Mouse (Mus musculus): ENCODE data around the gene Igsf21. TPM values are rescaled to one million over a fixed set of nuclear protein-coding genes. Genes with fewer than 3 reads are reported as not detected.

Gene Igsf21
- polyA plus RNA-seq, 3 experiments from 2014 or later = not detected

GRCm38 (mm10) chr4:140143178-140143577 lies 103.4 kb downstream of the Igsf21 start:
- ATAC-seq = no peak

- no peak for ATAC-seq
These were observed 106.1 kb downstream of the Igsf21 start for GRCm38 (mm10) chr4:140140485-140140884.

DNA sequence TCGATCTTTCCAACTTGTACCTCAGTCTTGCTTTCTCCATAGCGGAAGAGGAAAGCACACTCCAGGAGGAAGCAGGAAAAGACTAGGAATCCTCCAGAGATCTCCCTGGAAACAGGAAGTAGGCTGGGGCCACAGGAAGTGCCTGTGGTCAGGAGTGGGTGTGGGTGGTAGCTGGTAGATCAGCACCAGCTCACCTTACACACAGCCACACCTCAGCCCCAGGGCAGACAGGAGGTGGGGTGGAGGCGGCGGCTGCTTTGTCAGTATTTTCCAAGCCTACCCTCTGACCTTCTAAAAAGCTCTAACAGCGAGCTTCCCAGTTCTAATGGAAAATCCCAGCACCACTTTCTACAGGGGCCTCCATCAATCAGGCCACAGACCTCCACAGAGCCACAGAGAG lies 107.7 kb downstream of the Igsf21 start:
- ATAC-seq = no peak

GRCm38 (mm10) chr4:140131625-140132321 lies 114.8 kb downstream of the Igsf21 start:
- ATAC-seq = no peak

DNA sequence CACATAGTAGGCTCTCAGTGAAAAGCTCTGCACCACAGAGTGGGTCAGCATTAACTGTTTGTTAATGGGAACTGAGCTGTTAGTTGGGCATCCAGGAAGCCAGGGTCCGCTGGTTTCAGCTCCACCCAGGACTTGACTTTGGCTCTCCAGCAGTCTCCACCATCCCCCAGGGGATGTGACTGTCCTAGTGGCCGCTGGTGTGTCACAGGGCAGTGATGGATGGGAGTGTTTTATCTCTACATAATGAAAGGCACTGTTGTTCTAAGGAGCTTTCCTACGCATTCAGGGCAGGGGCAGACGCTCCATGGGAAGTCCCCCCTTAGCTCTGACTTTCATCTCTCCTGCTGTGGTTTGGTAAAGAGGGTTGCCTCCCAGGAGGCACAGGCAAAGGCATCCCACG lies 115.4 kb downstream of the Igsf21 start:
- ATAC-seq = no peak

GRCm38 (mm10) chr4:140129553-140130275 lies 116.9 kb downstream of the Igsf21 start:
- ATAC-seq = no peak

- ATAC-seq = no peak
These were observed 118.5 kb downstream of the Igsf21 start for GRCm38 (mm10) chr4:140128116-140128515.

DNA sequence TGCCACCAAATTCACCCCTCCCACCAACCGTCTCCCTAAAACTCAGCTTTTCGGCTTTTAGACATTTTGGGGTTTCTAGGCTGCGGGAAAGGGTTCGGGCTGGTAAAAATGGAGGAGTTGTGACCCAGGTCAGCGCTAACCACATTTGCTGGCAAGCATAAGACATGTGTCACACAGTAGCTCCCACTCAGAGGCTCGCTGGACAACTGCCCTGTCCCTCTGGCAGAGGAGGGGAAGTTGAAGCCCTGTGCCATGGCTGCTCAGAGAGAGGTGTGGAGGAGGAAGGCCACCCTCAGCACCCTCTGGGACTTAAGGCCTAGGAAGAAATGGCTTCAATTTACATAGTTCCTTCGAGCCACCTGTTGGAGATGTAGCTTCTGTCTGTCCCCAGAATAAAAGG lies 120.8 kb downstream of the Igsf21 start:
- no peak for ATAC-seq

- ATAC-seq = no peak
These were observed 124.0 kb downstream of the Igsf21 start for GRCm38 (mm10) chr4:140122534-140122933.

DNA sequence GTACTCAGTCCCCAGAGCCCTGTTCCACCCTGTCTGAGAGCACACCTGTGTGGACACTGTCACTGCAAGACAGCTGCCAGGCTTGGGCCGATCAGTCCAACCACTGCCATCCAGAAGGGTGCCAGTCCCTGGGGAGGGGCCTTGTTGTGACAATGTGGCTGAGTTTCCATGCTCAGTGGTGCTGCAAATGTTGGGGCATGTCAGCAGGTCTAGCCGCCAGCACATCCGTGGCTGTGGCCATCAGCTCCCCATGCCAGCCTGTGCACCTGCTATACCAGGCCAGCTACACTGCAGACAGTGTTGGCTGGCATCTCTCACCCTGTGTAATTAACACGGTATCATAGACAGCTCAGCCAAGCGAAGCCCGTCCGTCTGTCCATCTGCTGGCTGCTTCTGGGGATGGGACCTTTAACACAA lies 129.3 kb downstream of the Igsf21 start:
- no peak for ATAC-seq

DNA sequence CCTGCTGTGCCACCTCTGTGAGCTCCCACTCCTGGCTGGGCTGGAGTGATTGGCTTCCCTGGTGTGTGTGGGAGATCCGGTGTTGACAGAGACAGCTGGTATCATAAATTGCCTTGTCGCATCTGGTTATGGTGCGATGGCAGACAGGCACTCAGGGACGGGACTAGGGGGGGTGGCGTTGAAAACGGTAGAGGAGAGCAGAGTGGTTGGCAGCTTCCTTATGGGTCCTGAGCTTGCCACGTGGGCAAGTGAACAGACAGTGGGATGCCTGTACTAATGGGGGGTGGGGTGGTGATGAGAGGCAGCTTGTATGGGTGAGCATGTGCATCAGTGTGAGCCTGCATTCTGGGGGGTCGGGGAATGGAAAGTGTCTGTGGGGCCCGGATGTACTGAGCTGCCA lies 130.8 kb downstream of the Igsf21 start:
- ATAC-seq = no peak

- no peak for ATAC-seq
These were observed 131.5 kb downstream of the Igsf21 start for GRCm38 (mm10) chr4:140115053-140115452.

DNA sequence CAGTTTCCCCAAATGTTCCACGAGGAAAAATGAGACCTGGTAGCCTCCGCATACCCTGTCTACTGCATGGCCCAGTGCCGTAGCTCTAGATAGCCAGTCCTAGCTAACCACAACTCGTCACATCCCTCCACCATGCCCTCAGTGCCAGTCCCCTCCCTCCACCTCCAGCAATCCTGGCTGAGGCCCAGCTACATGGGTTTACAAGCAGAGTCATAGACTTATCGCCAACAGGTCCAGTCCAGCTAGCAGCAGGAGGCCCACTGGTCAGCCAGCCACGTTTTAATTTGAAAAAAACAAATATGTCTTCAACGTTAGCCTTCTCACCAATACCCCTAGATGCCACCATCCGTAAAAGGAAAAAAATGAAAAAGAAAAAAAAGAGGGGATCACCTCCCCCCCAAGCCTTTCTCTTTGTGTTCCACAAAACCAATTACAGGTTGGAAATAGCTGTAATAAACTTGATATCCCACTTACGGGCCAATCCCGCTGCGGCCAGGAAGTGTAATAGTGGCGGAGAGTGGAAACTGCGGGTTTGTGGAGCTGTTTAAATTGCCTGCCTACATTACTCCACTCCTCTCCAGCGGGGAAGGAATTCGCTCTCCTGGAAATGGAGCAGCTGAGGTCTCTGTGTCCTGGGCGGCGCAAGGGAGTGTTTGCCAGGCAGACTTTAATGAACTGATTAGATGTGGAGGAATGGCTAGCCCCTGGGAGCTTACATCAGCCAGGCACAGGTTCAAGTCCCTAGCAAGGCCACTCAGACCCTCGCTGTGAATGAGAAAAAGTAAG lies 132.7 kb downstream of the Igsf21 start:
- no peak for ATAC-seq

DNA sequence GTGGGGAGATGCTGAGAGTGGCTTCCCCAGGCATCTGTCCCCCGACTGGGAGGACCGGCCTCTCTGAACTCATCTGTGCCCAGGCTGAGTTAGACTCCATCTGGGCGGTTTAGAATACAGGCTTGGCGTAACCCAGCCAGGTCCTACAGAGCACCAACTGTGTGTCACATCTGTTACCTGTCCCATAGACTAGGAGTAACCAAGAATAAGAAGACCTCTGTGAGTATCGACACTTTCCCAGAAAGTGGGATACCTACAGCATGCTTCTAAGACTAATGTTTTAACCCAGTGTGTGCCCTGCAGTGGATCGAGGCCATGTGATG lies 137.0 kb downstream of the Igsf21 start:
- ATAC-seq = no peak

- ATAC-seq = no peak
These were observed 137.5 kb downstream of the Igsf21 start for GRCm38 (mm10) chr4:140108871-140109625.

DNA sequence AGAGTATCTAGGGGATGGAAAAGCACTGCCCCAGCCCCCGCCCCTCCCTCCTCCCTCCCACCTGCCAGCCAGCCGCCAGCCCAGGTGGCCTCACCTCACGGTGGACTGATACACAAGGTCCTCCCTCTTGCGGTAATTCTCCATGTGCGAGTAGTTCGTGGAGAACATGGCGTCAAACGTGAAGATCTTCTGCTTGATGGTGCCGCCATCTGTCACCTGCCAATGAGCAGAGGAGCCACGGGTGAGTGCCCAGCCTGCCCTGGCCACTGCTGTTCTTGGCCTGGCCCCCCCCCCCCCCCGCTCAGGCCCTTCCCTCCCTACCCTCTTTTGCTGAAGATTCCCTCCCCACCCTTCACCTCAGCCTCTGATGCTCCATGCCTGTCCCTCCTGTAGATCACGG lies 139.4 kb downstream of the Igsf21 start:
- no peak for ATAC-seq

GRCm38 (mm10) chr4:140104795-140105194 lies 141.8 kb downstream of the Igsf21 start:
- ATAC-seq = no peak

DNA sequence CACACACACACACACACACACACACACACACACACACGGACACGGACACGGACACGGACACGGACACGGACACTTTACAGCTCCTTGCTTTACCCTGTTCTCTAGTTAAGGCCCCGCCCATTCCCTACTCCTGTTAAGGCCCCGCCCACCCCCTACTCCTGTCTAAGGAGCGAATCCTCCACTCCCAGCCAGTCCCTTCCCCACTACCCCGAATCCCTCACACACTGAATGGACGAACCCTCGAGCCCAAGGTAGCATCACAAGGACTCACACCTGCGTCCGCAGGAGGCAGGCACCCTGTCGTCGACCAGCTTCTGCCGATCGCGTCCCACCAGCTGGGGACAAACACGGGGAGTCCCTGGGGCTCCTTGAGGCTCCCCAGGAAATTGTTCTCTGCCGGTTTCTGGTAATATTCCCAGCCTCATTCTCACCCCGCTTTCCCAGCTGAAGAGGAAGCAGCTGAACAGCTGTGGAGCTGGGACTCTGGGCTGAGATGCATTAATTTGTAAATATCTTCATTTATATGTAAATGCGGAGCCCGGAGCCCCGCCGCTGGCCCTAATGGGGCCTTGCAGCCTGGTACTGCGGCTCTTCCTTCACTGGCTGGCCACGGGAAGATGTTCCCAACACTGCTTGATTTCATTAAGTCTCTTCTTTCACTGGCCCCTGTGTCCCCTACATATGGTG lies 143.1 kb downstream of the Igsf21 start:
- no peak for ATAC-seq

GRCm38 (mm10) chr4:140102581-140103200 lies 143.9 kb downstream of the Igsf21 start:
- no peak for ATAC-seq

- no peak for ATAC-seq
These were observed 145.5 kb downstream of the Igsf21 start for GRCm38 (mm10) chr4:140101106-140101505.

GRCm38 (mm10) chr4:140100141-140100540 lies 146.4 kb downstream of the Igsf21 start:
- no peak for ATAC-seq

GRCm38 (mm10) chr4:140096283-140096682 lies 150.3 kb downstream of the Igsf21 start:
- ATAC-seq = no peak

All from inflammation-experienced regulatory T-cells, adult 6 months (primary cell).